Mouse (Mus musculus) intestine, embryonic 15.5 days (tissue): ENCODE measurements at regions not wholly inside any gene's neighbourhood (a gene's known extent, or its start where the extent isn't known, plus 50 kb on each side); places are given as distances from the start of the nearest gene placed in this dataset.

ENCODE experiments used
- ATAC-seq: fragments of 200-750 bp; cut with Nextera tagmentation; 2 replicates; pipeline ENCODE4 v1.8.0; 2017; ENCODE audit warnings: moderate TSS enrichment, moderate library complexity
- H3K27ac ChIP-seq: fragments of 300-500 bp; sonication (generic); 2 replicates; pipeline ENCODE4 v1.5.1; 2015; ENCODE audit warnings: mild to moderate bottlenecking, inconsistent platforms
- H3K27me3 ChIP-seq: fragments of 300-500 bp; sonication (generic); replicated peaks from 2 replicates; pipeline ENCODE4 v1.6.1; 2015; ENCODE audit warnings: inconsistent platforms
- H3K36me3 ChIP-seq: fragments of 300-500 bp; sonication (generic); 2 replicates; pipeline ENCODE4 v1.6.1; 2015; ENCODE audit warnings: inconsistent platforms
- H3K4me1 ChIP-seq: fragments of 300-500 bp; sonication (generic); replicated peaks from 2 replicates; pipeline ENCODE4 v1.6.1; 2015; ENCODE audit warnings: inconsistent platforms
- H3K4me2 ChIP-seq: fragments of 300-500 bp; sonication (generic); replicated peaks from 2 replicates; pipeline ENCODE4 v1.6.1; 2015; ENCODE audit warnings: mild to moderate bottlenecking, inconsistent platforms
- H3K4me3 ChIP-seq: fragments of 300-500 bp; sonication (generic); replicated peaks from 2 replicates; pipeline ENCODE4 v1.5.1; 2015; ENCODE audit warnings: inconsistent platforms
- H3K9ac ChIP-seq: fragments of 300-500 bp; sonication (generic); 2 replicates; pipeline ENCODE4 v1.6.1; 2015; ENCODE audit warnings: inconsistent platforms
- H3K9me3 ChIP-seq: fragments of 300-500 bp; sonication (generic); 2 replicates; pipeline ENCODE4 v1.6.1; 2016; ENCODE audit warnings: inconsistent platforms
- WGBS: fragments of 180-500 bp; shearing (Covaris S2); methylation state at CpG from one replicate; pipeline ENCODE4 v1.1.7; 2015; 5-methylcytosine and 5-hydroxymethylcytosine counted together

DNA sequence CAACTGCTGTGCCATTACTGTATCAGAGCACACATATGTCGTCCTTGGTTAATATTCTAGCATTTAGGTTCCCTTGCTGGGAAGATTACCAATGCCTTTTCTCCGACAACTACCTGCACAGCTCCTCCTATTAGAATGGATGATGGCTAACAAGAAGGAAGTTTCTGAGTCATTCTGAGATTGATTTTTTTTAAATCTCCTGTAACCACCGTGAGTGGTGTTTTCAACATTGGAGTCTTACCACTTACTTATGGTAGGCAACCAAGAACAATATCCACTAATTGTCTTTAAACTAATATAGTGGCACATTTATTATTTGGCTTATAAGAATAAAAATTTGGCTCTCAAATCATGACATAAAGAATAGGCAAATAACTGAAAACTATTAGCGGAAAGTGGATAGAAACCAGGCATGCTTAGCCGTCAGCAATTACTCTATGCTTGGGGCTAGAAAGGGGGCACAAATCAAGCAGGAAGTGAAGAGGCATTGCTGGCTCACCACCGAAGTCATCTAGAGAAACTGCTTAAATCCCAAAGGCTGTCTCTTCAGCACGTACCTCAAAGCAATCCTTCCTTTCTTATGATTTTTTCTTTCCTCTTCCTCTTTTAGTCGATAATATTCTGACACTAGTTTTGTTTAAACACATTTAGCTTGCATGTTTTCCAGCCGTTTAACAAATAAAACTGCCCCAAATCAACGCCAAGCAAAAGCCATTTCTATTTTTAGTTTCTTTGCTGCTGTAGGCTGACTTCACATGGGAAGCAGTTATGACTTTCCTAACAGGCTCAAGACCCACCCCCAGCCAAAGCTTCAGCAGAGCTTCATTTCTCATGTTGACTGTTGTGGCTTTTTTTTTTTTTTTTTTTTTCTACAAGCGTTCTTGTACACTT lies 484.8 kb upstream of the Gm7489 start:
- Histone ChIP-seq H3K36me3 (no peaks in the 10 kb centered on the region), H3K9me3 (no peaks in the 10 kb centered on the region), H3K9ac (no peak overlapping the region), H3K4me2 (no peak overlapping the region), H3K27ac (0 out of 2 replicates have a peak overlapping the region, but pooled peaks have one; percentile 11), H3K4me3 (no peak overlapping the region), H3K4me1 (no peaks in the 10 kb centered on the region), H3K27me3 (no peaks in the 10 kb centered on the region)
- ATAC-seq, result no peak
- WGBS, result 52% methylated on average over 11 of the region's 11 CpGs

DNA sequence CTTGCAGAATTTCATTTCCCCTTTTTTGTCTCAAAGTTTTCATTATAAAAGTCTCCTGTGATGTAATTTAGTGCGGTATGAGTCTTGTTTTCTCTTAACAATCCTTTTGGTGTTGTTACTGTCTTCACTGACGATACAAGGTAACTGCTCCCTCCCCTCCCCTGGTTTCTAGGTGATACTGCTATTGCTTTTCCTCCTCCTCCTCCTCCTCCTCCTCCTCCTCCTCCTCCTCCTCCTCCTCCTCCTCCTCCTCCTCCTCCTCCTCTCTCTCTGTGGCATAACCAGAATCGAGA lies 484.2 kb upstream of the Gm7489 start:
- ATAC-seq, result no peak

More for the DNA sequence above, 484.2 kb upstream of the Gm7489 start:
- Histone ChIP-seq H3K9ac (no peak overlapping the region), H3K27ac (no peak overlapping the region), H3K36me3 (no peaks in the 10 kb centered on the region), H3K4me2 (no peak overlapping the region), H3K9me3 (no peaks in the 10 kb centered on the region), H3K27me3 (no peaks in the 10 kb centered on the region), H3K4me1 (no peaks in the 10 kb centered on the region), H3K4me3 (no peak overlapping the region)
- 68% methylated on average over 3 of the region's 3 CpGs for WGBS
